Mouse (Mus musculus) embryonic facial prominence, embryonic 13.5 days (tissue): ENCODE results near the gene Gadd45g. TPM values are rescaled to one million over a fixed set of nuclear protein-coding genes. Genes with fewer than 3 reads are reported as not detected.

Experiments
- ATAC-seq: fragments of 200-750 bp; cut with Nextera tagmentation; 2 replicates; pipeline ENCODE4 v1.8.0; 2017; ENCODE audit warnings: low read depth; ENCODE audit not compliant: insufficient number of reproducible peaks, insufficient read depth, low FRiP score, low TSS enrichment
- H3K27ac ChIP-seq: fragments of 300-500 bp; sonication (generic); 2 replicates; pipeline ENCODE4 v1.5.1; 2015; ENCODE audit warnings: moderate library complexity, mild to moderate bottlenecking, inconsistent platforms
- H3K27me3 ChIP-seq: fragments of 300-500 bp; sonication (generic); 2 replicates; pipeline ENCODE4 v1.6.1; 2015; ENCODE audit warnings: mild to moderate bottlenecking, inconsistent platforms
- H3K36me3 ChIP-seq: fragments of 300-500 bp; sonication (generic); 2 replicates; pipeline ENCODE4 v1.6.1; 2015; ENCODE audit warnings: mild to moderate bottlenecking, inconsistent platforms
- H3K4me1 ChIP-seq: fragments of 300-500 bp; sonication (generic); 2 replicates; pipeline ENCODE4 v1.6.1; 2015; ENCODE audit warnings: inconsistent platforms
- H3K4me2 ChIP-seq: fragments of 300-500 bp; sonication (generic); 2 replicates; pipeline ENCODE4 v1.6.1; 2015; ENCODE audit warnings: moderate library complexity, mild to moderate bottlenecking, inconsistent platforms
- H3K4me3 ChIP-seq: fragments of 300-500 bp; sonication (generic); 2 replicates; pipeline ENCODE4 v1.5.1; 2015; ENCODE audit warnings: mild to moderate bottlenecking, inconsistent platforms
- H3K9ac ChIP-seq: fragments of 300-500 bp; sonication (generic); 2 replicates; pipeline ENCODE4 v1.6.1; 2015; ENCODE audit warnings: mild to moderate bottlenecking, inconsistent platforms
- H3K9me3 ChIP-seq: fragments of 300-500 bp; sonication (generic); 2 replicates; pipeline ENCODE4 v1.6.1; 2016; ENCODE audit warnings: inconsistent platforms
- WGBS: fragments of 180-500 bp; shearing (Covaris S2); methylation state at CpG from one replicate; pipeline ENCODE4 v1.1.7; 2015; ENCODE audit warnings: mixed read lengths; 5-methylcytosine and 5-hydroxymethylcytosine counted together
- polyA plus RNA-seq: library from polyadenylated mRNA; unstranded; fragments of >200 nt; fragmentation: Nextera tagmentation; extraction: Ambion mirVana; gene quantifications from 2 replicates; pipeline ENCODE4 v1.2.1, GENCODE M21; 2015

Gene Gadd45g
- polyA plus RNA-seq, 1 experiment from 2014 or later = 50.6 TPM

- H3K9ac ChIP-seq = no peak overlapping the region
- H3K27ac ChIP-seq = no peak overlapping the region
- no peak overlapping the region for H3K4me2 ChIP-seq
- WGBS = 29% methylated on average over 5 of the region's 5 CpGs
- no peak overlapping the region for H3K4me3 ChIP-seq
- H3K9me3 ChIP-seq = no peaks in the 10 kb centered on the region
- 0 out of 2 replicates have a peak, but pooled peaks cover 7% of the 10 kb centered on the region for H3K27me3 ChIP-seq
- H3K4me1 ChIP-seq = peaks cover 22% of the 10 kb centered on the region
- ATAC-seq = no peak
- no peaks in the 10 kb centered on the region for H3K36me3 ChIP-seq
Observed at GRCm38 (mm10) chr13:51857156-51857555, 10.7 kb downstream of the Gadd45g start.

- WGBS = 56% methylated on average over 4 of the region's 4 CpGs
- Histone ChIP-seq H3K36me3 (no peaks in the 10 kb centered on the region), H3K27ac (no peak overlapping the region), H3K9ac (no peak overlapping the region), H3K4me2 (no peak overlapping the region), H3K4me1 (peaks cover 9% of the 10 kb centered on the region), H3K9me3 (no peaks in the 10 kb centered on the region), H3K4me3 (no peak overlapping the region), H3K27me3 (0 out of 2 replicates have a peak, but pooled peaks cover 7% of the 10 kb centered on the region)
- no peak for ATAC-seq
Observed at GRCm38 (mm10) chr13:51858475-51858874, 12.0 kb downstream of the Gadd45g start.

- H3K4me3 ChIP-seq = no peak overlapping the region
- no peak overlapping the region for H3K4me2 ChIP-seq
- 79% methylated on average over 8 of the region's 8 CpGs for WGBS
- ATAC-seq = no peak
- H3K4me1 ChIP-seq = 0 out of 2 replicates have a peak, but pooled peaks cover 5% of the 10 kb centered on the region
- 0 out of 2 replicates have a peak, but pooled peaks cover under 1% of the 10 kb centered on the region for H3K27me3 ChIP-seq
- H3K9me3 ChIP-seq = no peaks in the 10 kb centered on the region
- no peaks in the 10 kb centered on the region for H3K36me3 ChIP-seq
- no peak overlapping the region for H3K9ac ChIP-seq
- no peak overlapping the region for H3K27ac ChIP-seq
Observed at GRCm38 (mm10) chr13:51859174-51859573, 12.7 kb downstream of the Gadd45g start.

GRCm38 (mm10) chr13:51859798-51860197 is 13.3 kb downstream of the Gadd45g start:
- H3K27me3 ChIP-seq = no peaks in the 10 kb centered on the region
- no peaks in the 10 kb centered on the region for H3K36me3 ChIP-seq
- no peak overlapping the region for H3K4me2 ChIP-seq
- no peak overlapping the region for H3K27ac ChIP-seq
- no peak for ATAC-seq
- 0 out of 2 replicates have a peak, but pooled peaks cover 5% of the 10 kb centered on the region for H3K4me1 ChIP-seq
- 48% methylated on average over 3 of the region's 3 CpGs for WGBS
- H3K4me3 ChIP-seq = no peak overlapping the region
- H3K9ac ChIP-seq = no peak overlapping the region
- H3K9me3 ChIP-seq = no peaks in the 10 kb centered on the region

DNA sequence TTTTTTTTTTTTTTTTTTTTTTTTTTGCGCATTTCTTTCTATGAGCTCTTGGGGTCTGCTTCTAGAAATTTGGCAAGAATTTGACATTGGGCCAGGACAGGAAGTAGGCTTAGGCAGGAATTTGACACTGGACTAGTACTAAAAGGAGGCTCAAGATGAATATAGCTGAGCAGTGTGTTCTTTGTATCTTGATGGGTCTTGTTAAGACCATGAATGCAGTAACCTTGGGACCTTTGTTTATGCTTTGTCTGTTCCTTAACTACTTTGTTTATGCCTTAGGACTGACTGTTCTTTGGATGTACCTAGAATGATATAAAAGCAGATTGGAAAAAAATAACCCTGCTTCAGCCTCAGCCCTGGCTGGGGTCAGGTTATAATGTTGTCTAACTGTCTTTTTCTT is 16.3 kb downstream of the Gadd45g start:
- H3K36me3 ChIP-seq = no peaks in the 10 kb centered on the region
- H3K27me3 ChIP-seq = no peaks in the 10 kb centered on the region
- no peaks in the 10 kb centered on the region for H3K9me3 ChIP-seq
- H3K9ac ChIP-seq = no peak overlapping the region
- H3K4me1 ChIP-seq = peaks cover 6% of the 10 kb centered on the region; the same call in 1 of the 2 replicates
- H3K27ac ChIP-seq = no peak overlapping the region
- no peak for ATAC-seq
- H3K4me2 ChIP-seq = no peak overlapping the region
- H3K4me3 ChIP-seq = no peak overlapping the region
- WGBS = 60% methylated on average over 1 of the region's 1 CpGs

- 57% methylated on average over 11 of the region's 11 CpGs for WGBS
- Histone ChIP-seq H3K27ac (no peak overlapping the region), H3K4me3 (no peak overlapping the region), H3K4me1 (peaks cover 13% of the 10 kb centered on the region), H3K9ac (no peak overlapping the region), H3K4me2 (no peak overlapping the region), H3K27me3 (no peaks in the 10 kb centered on the region), H3K9me3 (no peaks in the 10 kb centered on the region), H3K36me3 (no peaks in the 10 kb centered on the region)
- ATAC-seq = no peak
Observed at GRCm38 (mm10) chr13:51866151-51866659, 19.7 kb downstream of the Gadd45g start.

DNA sequence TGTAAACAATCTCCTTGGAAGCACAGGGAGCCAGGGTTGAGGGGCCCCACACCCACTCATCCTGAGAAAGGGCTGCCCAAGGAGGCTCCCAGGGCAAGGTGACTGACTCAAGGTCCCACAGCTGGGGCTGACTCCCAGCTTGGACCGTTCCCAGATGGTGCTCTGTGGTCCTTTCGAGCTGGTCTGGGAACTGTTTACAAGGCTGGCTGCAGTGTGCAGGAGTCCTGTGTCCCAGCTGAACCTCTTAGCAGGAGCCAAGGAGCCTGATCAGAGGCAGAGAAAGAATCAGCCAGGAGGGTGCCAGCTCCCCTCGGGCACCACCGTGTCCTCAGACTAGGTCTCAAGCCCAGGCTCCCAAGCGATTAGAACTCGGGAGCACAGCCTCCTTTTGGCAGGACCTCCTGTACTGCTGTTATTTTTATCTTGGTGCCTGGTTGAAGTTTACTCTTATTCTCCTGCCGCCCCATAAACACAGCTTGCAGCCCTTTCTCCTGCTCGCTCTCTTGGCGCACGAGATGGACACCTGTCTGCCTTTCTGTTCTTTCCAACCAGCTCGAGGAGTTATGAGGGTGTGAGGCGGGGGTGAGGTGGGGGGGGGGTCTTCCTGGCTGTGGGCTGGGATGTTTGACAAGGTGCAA is 22.1 kb downstream of the Gadd45g start:
- Histone ChIP-seq H3K9me3 (no peaks in the 10 kb centered on the region), H3K27me3 (no peaks in the 10 kb centered on the region), H3K36me3 (no peaks in the 10 kb centered on the region), H3K27ac (no peak overlapping the region), H3K4me1 (peaks cover 13% of the 10 kb centered on the region), H3K4me3 (no peak overlapping the region), H3K9ac (no peak overlapping the region), H3K4me2 (no peak overlapping the region)
- ATAC-seq = no peak
- WGBS = 56% methylated on average over 12 of the region's 12 CpGs

DNA sequence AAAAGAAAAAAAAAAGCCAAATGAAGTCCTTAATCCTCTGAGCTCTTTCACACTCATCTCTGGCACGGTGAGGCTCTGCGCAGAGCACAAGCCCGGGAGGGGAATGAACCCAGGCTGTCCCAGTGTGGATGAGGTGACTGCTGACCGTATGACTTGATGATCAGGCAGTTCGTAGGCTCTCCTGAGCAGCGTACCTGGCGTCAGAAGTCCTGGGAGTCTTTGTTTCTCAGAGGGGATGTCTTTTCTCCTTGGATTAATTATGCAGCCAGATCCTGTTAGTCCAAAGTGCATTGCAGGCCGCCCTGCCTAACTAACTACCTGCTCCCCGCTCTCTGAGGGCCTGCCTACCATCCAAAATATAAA is 22.6 kb downstream of the Gadd45g start:
- 70% methylated on average over 9 of the region's 9 CpGs for WGBS
- ATAC-seq = no peak
- H3K4me2 ChIP-seq = no peak overlapping the region
- H3K4me3 ChIP-seq = no peak overlapping the region
- H3K27ac ChIP-seq = no peak overlapping the region
- H3K9ac ChIP-seq = no peak overlapping the region
- H3K27me3 ChIP-seq = no peaks in the 10 kb centered on the region
- no peaks in the 10 kb centered on the region for H3K36me3 ChIP-seq
- peaks cover 13% of the 10 kb centered on the region for H3K4me1 ChIP-seq
- H3K9me3 ChIP-seq = no peaks in the 10 kb centered on the region

GRCm38 (mm10) chr13:51871148-51871547 is 24.7 kb downstream of the Gadd45g start:
- H3K36me3 ChIP-seq = no peaks in the 10 kb centered on the region
- H3K4me3 ChIP-seq = no peak overlapping the region
- H3K9ac ChIP-seq = no peak overlapping the region
- no peak overlapping the region for H3K27ac ChIP-seq
- WGBS = 93% methylated on average over 4 of the region's 4 CpGs
- no peak overlapping the region for H3K4me2 ChIP-seq
- H3K9me3 ChIP-seq = no peaks in the 10 kb centered on the region
- no peaks in the 10 kb centered on the region for H3K27me3 ChIP-seq
- H3K4me1 ChIP-seq = peaks cover 16% of the 10 kb centered on the region
- ATAC-seq = no peak

DNA sequence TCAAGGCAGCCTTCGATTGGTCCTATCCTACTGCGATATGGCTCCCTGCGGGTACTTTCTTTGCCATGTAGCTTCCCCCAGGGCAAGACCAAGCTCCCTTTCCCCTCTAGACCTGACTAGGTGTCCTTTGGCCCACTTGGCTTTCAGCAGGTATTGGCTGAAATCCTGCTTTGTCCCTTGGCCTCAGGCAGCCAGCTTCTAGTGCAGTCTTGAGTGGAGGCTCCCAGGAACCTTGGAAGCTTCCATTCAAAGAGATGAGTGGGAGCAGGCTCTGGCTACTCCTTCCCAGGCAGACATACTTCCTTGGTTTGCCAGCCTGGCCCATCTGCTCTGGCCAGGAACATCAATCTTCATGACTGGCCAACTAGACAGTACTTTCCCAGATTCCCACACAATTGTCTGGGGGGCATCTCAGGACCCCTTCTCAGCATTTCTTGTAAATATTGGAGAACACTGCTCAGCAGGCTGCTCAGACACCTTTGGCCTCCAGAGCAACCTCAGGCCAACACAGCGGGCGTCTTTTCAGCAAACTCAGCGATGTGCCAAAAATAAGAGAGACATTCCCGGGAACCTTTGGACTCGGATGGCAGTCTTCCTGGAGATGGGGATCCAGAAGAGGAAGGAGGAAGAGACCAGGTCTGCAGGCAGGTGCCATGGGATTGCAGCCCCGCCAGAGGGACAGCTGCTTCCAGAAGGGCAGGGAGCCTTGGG is 25.9 kb downstream of the Gadd45g start:
- peaks cover 21% of the 10 kb centered on the region for H3K4me1 ChIP-seq
- no peak overlapping the region for H3K27ac ChIP-seq
- H3K27me3 ChIP-seq = no peaks in the 10 kb centered on the region
- H3K9me3 ChIP-seq = no peaks in the 10 kb centered on the region
- no peak overlapping the region for H3K9ac ChIP-seq
- H3K4me2 ChIP-seq = no peak overlapping the region
- WGBS = 94% methylated on average over 9 of the region's 9 CpGs
- H3K36me3 ChIP-seq = no peaks in the 10 kb centered on the region
- no peak for ATAC-seq
- H3K4me3 ChIP-seq = no peak overlapping the region

DNA sequence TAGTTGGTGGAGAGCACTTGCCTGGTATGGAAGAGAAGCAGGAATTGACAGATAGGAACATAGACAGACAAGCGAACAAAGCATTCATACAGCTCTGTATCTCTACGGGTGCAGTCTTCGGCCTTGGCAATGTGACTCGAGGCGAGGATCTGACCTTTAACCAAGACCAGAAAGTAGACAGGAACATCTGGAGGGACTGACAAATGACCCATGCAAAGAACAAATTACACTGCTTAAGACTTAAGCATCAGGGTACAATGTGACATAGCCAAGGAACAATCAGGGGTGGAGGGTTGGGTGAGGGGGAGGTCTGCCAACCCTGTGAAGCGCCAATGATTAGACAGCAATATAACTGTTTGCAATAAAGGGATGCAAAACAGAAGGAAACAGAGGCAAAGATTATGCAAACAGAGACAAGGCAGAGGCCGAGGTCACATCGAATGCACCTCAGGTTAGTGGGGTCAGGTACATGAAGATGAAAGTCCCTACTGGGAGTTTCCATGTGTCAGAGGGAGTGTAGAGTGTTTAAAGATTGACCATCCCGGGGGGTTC is 26.6 kb downstream of the Gadd45g start:
- H3K9ac ChIP-seq = no peak overlapping the region
- no peak overlapping the region for H3K27ac ChIP-seq
- no peaks in the 10 kb centered on the region for H3K9me3 ChIP-seq
- 81% methylated on average over 9 of the region's 9 CpGs for WGBS
- H3K4me1 ChIP-seq = peaks cover 26% of the 10 kb centered on the region
- no peak for ATAC-seq
- no peak overlapping the region for H3K4me2 ChIP-seq
- H3K4me3 ChIP-seq = no peak overlapping the region
- no peaks in the 10 kb centered on the region for H3K36me3 ChIP-seq
- H3K27me3 ChIP-seq = no peaks in the 10 kb centered on the region

- Histone ChIP-seq H3K9me3 (no peaks in the 10 kb centered on the region), H3K27ac (no peak overlapping the region), H3K4me2 (no peak overlapping the region), H3K4me3 (no peak overlapping the region), H3K27me3 (no peaks in the 10 kb centered on the region), H3K4me1 (peaks cover 20% of the 10 kb centered on the region), H3K9ac (no peak overlapping the region), H3K36me3 (no peaks in the 10 kb centered on the region)
- no peak for ATAC-seq
- WGBS = 75% methylated on average over 5 of the region's 5 CpGs
Observed at GRCm38 (mm10) chr13:51873786-51874185, 27.3 kb downstream of the Gadd45g start.
